Mouse (Mus musculus) kidney, adult 9 months (tissue): Measurements from ENCODE around the gene Knl1.

Source experiments
- DNase-seq: peaks from one replicate; pipeline ENCODE4 v3.0.0; 2022

The Knl1 gene

GRCm38 (mm10) chr2:119040882-119041281, 6.0 kb upstream of the Knl1 start:
- peak; percentile 44 for DNase-seq

DNA sequence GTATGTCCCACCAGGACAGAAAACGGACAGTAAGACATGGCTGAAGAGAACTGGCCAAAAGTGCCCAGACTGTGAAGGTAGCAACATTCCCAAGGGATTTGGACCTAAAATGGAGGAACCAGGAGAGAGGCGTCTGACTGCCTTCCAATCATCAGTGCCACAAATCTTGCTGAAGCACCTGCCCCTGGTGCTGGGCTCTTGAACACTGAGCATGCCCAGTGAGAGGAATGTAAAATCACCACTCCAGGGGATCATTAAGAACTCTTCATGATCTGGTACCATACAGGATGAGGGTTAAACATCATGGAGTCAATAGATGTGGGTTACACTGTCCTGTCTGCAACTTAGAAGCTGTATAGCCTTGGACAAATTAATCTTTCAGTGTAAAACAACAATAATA, 1.8 kb upstream of the Knl1 start:
- DNase-seq, result no peak

DNA sequence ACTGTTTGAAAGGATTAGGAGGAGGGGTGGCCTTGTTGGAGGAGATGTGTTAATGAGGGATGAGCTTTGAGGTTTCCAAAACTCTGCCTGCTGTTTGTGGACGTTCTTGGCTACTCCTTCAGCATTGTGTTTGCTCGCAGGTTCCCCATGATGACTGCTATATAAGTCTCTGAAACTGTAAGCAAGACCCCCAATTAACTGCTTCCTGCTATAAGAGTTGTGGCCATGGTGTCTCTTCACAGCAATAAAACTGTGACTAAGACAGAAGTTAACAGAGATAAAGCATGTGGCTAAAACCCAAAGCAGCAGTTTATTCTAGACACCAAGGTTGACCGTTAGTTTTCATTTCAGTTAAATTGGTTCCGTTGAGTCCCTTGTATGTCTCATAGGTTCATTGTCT, 930 bp downstream of the Knl1 start:
- DNase-seq, result no peak

DNA sequence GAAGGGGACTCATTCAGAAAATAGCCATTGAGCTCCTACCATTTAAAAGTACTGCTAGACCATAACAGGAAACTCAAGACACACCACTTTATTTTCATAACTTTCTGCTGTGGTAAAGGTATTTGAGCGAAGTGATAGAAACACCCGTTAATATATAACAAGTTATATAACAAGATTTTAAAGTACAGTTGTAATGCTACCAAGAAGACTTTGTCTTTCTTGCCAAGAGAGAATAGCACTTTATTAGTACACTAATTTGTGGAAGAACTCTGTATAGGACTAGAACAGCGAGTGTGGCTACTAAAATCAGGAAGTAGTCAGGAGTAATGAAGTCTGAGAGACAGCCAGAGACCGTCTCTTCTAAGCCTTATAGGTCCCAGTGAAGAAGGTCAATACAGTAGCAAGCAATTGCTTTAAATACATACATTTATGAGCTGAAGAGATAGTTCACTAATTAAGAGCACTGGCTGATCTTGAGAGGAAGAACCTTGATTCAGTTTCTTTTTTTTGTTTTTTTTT, 3.3 kb downstream of the Knl1 start:
- peak; percentile 31 for DNase-seq

DNA sequence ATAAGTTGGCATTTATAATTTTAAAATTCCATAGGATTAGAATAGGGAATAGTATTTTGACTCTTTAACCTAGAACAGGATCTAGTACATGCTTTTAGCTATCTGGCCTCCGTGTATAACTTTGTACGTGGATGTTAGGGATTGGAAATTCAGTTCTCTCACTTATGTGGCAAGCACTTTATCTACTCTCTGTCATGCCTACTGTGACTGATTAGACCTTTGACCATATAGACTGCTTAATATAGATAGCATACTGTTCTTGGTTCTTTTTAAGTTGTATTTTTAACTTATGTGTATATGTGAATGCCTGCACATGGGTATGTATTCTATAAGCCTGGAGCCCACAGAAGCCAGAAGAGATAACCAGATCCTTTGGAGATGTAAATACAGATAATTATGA, 13.2 kb downstream of the Knl1 start:
- no peak for DNase-seq

GRCm38 (mm10) chr2:119072397-119072796, 25.5 kb downstream of the Knl1 start:
- no peak for DNase-seq

GRCm38 (mm10) chr2:119086156-119086555, 39.2 kb downstream of the Knl1 start:
- no peak for DNase-seq

DNA sequence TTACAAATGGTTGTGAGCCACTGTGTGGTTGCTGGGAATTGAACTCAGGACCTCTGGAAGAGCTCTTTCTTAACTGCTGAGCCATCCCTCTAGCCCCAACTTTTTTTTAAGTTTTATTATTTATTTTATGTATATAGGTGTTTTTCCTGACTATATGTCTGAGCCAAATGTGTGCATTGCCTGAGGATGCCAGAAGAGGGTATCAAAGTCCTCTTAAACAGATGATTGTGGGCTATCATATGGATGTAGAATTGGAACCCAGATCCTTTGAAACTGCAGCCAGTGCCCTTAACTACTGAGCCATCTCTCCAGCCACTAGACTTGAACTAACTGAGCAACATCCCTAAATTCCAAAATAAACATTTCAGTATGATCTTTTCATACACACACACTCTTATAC, 54.6 kb downstream of the Knl1 start:
- no peak for DNase-seq

DNA sequence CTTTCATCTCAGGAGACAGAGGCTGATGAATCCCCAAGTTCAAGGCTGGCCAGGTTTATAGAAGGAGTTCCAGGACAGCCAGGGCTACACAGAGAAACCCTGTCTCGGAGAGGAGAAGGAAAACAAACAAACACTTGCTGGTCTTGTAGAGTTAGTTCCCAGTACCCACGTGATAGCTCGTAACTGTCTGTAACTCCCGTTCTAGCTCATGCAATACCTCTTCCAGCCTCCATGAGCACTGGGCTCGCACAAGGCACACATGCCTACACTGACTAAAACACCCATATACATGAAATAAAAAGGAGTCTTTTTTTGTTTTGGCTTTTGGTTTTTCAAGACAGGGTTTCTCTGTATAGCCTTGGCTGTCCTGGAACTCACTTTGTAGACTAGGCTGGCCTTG, 59.7 kb downstream of the Knl1 start:
- DNase-seq, result no peak

GRCm38 (mm10) chr2:119108554-119108953, 61.6 kb downstream of the Knl1 start:
- peak; percentile 49 for DNase-seq

DNA sequence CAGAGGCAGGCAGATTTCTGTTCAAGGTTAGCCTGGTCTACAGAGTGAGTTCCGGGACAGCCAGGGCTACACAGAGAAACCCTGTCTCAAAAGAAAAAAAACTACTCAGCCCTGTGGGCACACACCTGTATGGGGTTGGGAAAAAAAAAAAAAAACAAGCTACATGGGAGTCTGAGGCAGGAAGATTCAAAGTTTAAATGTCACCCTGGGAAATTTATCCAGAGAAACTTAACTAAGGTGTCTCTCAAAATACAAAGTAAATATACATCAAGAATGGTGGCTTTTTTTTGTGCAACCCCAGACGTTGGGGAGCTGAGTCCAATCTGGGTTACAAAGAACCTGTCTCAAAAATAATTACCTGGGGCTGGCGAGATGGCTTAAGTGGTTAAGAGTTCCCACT, 64.1 kb downstream of the Knl1 start:
- DNase-seq, result no peak

- DNase-seq, result peak; percentile 92
Observed at GRCm38 (mm10) chr2:119112438-119113112, 65.7 kb downstream of the Knl1 start, which contains the start of gene Rad51. TSS of gene Rad51 (plus strand) at chr2:119112793.

- DNase-seq, result no peak
Observed at GRCm38 (mm10) chr2:119113121-119113925, 66.4 kb downstream of the Knl1 start.

DNA sequence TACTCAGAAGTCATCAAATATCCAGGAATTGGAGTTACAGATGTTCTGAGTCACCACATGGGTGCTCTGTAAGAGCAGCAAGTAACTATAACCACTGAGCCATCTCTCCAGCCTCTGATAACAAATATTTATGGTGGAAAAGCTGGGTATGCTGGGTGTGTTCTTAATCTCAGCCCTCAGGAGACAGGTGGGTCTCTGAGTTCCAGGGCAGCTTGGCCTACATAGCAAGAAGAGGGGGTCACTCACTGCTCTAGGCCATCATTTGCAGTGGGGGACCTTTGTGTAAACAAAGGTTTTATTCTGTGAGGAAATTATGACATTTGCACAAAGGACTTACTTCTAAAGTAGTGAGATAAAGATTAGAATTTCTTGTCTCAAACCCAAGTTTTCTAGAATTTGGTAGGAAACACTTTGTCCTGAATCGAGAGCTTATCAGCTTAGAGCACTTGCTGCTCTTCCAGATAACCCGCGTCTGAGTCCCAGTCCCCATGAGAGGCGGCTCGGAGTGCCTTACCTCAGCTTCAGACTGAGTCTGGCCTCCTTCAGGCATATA, 89.5 kb downstream of the Knl1 start:
- no peak for DNase-seq

GRCm38 (mm10) chr2:119145199-119145598, 98.3 kb downstream of the Knl1 start:
- no peak for DNase-seq

- DNase-seq, result no peak
Observed at GRCm38 (mm10) chr2:119146435-119146834, 99.5 kb downstream of the Knl1 start.

GRCm38 (mm10) chr2:119147160-119147678, 100.3 kb downstream of the Knl1 start:
- no peak for DNase-seq

- no peak for DNase-seq
Observed at GRCm38 (mm10) chr2:119147775-119148174, 100.9 kb downstream of the Knl1 start.

DNA sequence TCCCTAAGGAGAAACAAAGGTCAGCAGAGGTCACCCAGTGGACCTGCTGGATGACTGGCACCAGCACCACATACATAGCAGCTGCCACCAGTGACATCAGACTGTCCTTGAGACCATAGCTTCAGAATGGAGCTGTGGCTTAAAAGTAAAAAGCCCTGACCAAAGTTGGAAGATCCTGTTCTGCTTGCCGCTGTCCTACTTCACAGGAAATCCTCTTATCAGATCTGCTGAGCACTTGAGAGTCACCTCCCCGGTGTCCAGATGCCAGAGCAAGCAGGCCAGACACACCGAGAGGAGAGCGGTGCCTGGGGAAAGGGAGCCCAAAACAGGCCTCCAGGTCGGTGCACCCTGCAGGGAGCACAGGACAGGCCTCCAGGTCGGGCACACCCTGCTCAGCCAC, 105.3 kb downstream of the Knl1 start:
- no peak for DNase-seq

- no peak for DNase-seq
Observed at GRCm38 (mm10) chr2:119154683-119155082, 107.8 kb downstream of the Knl1 start.
